Mouse (Mus musculus): ENCODE data around the gene Apoc1. TPM values are rescaled to one million over a fixed set of nuclear protein-coding genes. Genes with fewer than 3 reads are reported as not detected.
A peak's percentile ranks its signal among the peaks of the same experiment; 100 is the strongest.

Gene Apoc1
- total RNA-seq (2014; rRNA removed): 1.5 and 2.3 TPM in 2 replicates
- 13.9 and 14.2 TPM in 2 replicates for polyA plus RNA-seq (2015; fragmentation: Nextera tagmentation; extraction: Ambion mirVana)

DNA sequence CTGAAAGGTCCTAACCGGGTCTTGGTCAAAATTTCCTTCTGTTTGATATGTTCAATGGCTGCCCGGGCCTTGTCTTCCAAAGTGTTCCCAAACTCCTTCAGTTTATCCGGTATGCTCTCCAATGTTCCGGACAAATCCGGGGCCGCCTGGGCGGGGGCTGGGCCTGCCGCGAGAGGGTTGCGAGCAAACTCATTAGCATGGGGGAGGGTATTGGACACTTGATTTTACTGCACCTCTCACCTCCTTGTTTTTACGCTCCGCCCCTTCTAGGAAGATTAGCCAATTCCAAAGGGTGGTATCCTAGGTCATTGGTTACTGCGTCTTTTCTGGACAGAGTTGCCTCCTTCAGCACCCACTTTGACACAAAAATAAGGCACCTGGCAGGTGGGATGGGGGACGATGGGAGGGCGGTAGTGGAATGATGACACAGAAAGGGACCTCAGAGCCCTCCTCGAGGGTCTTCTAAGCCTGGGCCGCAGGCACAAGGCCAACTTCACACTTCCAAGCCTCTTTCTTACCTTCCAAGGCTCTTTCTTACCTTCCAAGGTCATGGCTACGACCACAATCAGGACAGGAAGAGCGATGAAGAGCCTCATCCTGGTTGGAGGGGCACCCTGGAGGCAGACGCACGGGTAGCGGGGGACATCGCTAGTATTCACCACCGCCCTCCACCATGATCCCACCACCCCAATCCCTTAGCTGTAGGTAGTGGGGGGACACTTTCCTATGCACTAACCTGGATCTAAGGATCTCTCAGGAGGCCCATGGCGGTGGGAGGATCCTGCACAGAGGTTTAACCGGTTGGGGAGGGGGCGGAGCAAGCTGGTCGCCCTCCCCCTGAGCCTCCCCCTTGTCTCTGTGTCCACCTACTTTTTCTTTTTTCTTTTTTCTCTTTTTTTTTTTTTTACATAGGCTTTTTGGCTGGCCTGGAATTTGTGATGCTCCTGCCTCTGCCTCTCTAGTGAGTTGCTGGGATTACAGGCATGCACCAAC lies at the start of gene Apoc1:
Gene Apoc1, minus strand, starts transcription at position 788 of the 993 bp plus-strand sequence.
- H3K36me3 ChIP-seq (ENCODE audit: insufficient read depth, low read length): no peaks in the 10 kb centered on the region
- no peaks in the 10 kb centered on the region for H3K27me3 ChIP-seq (ENCODE audit: insufficient read depth, low read length)
- no peak within 1 kb of the TSS for H3K4me2 ChIP-seq (ENCODE audit: low read depth, low read length)
- H3K4me1 ChIP-seq (ENCODE audit: insufficient read depth, low read length): no peaks in the 10 kb centered on the region
- no peaks in the 10 kb centered on the region for H3K9me3 ChIP-seq (ENCODE audit: low read length)
- no peak within 1 kb of the TSS for H3K4me3 ChIP-seq (ENCODE audit: low read length)
- H3K27ac ChIP-seq: peak within 1 kb of the TSS; percentile 76
- H3K9ac ChIP-seq (replicated peaks; ENCODE audit: low read length): no peak within 1 kb of the TSS; the same call in 1 of the 2 replicates
- WGBS: 50% methylated on average over 28 of the region's 28 CpGs
- ATAC-seq (no peak), DNase-seq (ENCODE audit: low spot score) (no peak)
- no peak for TF ChIP-seq CTCF (IDR thresholded peaks at IDR 0.05; ENCODE audit: low read depth)

DNA sequence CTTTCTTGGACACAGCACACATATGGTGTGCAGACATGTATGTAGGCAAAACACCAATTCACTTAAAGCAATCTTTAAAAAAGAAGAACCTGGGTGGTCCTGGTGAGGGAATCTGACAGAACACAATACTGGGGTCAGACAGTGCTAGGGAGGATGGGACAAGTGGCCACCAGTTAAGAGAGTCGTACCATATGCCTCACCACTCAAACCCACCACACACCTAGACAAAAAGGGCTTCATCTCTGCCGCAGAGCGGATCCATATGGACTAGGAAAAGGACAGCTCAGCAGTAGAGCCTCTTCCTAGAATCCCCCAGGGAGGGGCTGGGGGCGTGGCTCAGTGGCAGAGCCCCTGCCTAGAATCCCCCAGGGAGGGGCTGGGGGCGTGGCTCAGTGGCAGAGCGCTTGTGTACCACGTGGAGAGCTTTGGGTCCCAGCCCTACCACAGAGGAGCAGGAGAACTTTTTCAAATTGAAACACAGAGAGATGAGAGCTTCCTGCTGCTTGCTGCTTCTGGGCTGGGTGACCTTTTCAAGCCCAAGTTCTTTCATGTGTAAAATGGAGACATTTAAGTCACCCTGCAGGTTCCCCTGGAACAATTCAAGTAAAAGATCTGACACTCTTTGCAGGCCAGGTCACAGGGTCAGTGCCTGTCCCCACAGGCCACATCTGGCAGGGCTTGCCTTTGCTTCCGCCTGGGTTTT lies 49.0 kb upstream of the Apoc1 start:
- Histone ChIP-seq H3K27ac (no peak overlapping the region), H3K9me3 (ENCODE audit: low read length) (no peaks in the 10 kb centered on the region), H3K27me3 (ENCODE audit: insufficient read depth, low read length) (no peaks in the 10 kb centered on the region), H3K4me2 (ENCODE audit: low read depth, low read length) (no peak overlapping the region), H3K36me3 (ENCODE audit: insufficient read depth, low read length) (peaks cover 14% of the 10 kb centered on the region; the same call in 1 of the 2 replicates), H3K4me1 (ENCODE audit: insufficient read depth, low read length) (0 out of 2 replicates have a peak, but pooled peaks cover 2% of the 10 kb centered on the region), H3K4me3 (ENCODE audit: low read length) (no peak overlapping the region), H3K9ac (replicated peaks; ENCODE audit: low read length) (no peak overlapping the region)
- DNase-seq (ENCODE audit: low spot score) (no peak), ATAC-seq (no peak)
- WGBS: 13% methylated on average over 8 of the region's 8 CpGs
- no peak for TF ChIP-seq CTCF (IDR thresholded peaks at IDR 0.05; ENCODE audit: low read depth)

DNA sequence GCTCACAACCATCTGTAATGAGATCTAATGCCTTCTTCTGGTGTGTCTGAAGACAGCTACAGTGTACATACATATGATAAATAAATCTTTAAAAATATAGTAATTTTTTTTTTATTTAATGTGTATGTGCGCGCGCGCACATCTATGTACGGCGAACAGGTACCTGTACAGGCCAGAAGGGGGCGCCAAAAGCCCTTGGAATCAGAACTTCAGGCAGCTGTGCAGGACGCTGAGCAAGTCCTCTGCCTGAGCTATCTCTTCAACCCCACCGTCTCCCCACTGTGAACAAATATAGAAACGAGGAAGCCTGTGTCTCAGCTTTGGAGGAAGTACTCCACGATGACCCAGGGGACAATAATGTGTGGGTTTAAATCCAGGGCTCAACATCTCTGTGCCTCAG lies 47.8 kb upstream of the Apoc1 start:
- 93% methylated on average over 11 of the region's 11 CpGs for WGBS
- H3K4me3 ChIP-seq (ENCODE audit: low read length): no peak overlapping the region
- ATAC-seq (no peak), DNase-seq (ENCODE audit: low spot score) (no peak)
- peak; percentile 25 for TF ChIP-seq CTCF (IDR thresholded peaks at IDR 0.05; ENCODE audit: low read depth)
- H3K9ac ChIP-seq (replicated peaks; ENCODE audit: low read length): no peak overlapping the region
- no peak overlapping the region for H3K27ac ChIP-seq
- no peaks in the 10 kb centered on the region for H3K27me3 ChIP-seq (ENCODE audit: insufficient read depth, low read length)
- H3K36me3 ChIP-seq (ENCODE audit: insufficient read depth, low read length): peaks cover 17% of the 10 kb centered on the region; the same call in 1 of the 2 replicates
- no peaks in the 10 kb centered on the region for H3K9me3 ChIP-seq (ENCODE audit: low read length)
- no peak overlapping the region for H3K4me2 ChIP-seq (ENCODE audit: low read depth, low read length)
- H3K4me1 ChIP-seq (ENCODE audit: insufficient read depth, low read length): no peaks in the 10 kb centered on the region

DNA sequence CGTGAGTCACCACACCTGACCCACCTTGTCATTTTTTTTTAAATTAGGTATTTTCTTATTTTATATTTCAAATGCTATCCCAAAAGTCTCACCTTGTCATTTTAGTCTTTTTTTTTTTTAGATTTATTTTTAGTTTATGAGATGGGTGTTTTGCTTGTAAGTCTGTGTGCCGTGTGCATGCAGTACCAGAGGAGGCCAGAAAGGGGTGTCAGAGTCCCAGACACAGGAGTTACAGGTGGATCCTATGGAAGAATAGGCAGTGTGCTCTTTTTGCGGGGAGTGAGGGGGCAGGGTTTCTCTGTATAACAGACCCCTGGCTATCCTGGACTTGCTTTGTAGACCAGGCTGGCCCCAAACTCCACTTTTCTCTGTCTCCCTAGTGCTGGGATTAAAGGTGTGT lies 46.3 kb upstream of the Apoc1 start:
- H3K4me1 ChIP-seq (ENCODE audit: insufficient read depth, low read length): no peaks in the 10 kb centered on the region
- no peaks in the 10 kb centered on the region for H3K9me3 ChIP-seq (ENCODE audit: low read length)
- WGBS: 90% methylated on average over 3 of the region's 3 CpGs
- DNase-seq (ENCODE audit: low spot score): no peak
- no peaks in the 10 kb centered on the region for H3K27me3 ChIP-seq (ENCODE audit: insufficient read depth, low read length)
- TF ChIP-seq CTCF (IDR thresholded peaks at IDR 0.05; ENCODE audit: low read depth): peak; percentile 50
- peaks cover 23% of the 10 kb centered on the region; the same call in 1 of the 2 replicates for H3K36me3 ChIP-seq (ENCODE audit: insufficient read depth, low read length)
- no peak for ATAC-seq
- no peak overlapping the region for H3K27ac ChIP-seq
- H3K9ac ChIP-seq (replicated peaks; ENCODE audit: low read length): no peak overlapping the region
- H3K4me3 ChIP-seq (ENCODE audit: low read length): no peak overlapping the region
- H3K4me2 ChIP-seq (ENCODE audit: low read depth, low read length): no peak overlapping the region

DNA sequence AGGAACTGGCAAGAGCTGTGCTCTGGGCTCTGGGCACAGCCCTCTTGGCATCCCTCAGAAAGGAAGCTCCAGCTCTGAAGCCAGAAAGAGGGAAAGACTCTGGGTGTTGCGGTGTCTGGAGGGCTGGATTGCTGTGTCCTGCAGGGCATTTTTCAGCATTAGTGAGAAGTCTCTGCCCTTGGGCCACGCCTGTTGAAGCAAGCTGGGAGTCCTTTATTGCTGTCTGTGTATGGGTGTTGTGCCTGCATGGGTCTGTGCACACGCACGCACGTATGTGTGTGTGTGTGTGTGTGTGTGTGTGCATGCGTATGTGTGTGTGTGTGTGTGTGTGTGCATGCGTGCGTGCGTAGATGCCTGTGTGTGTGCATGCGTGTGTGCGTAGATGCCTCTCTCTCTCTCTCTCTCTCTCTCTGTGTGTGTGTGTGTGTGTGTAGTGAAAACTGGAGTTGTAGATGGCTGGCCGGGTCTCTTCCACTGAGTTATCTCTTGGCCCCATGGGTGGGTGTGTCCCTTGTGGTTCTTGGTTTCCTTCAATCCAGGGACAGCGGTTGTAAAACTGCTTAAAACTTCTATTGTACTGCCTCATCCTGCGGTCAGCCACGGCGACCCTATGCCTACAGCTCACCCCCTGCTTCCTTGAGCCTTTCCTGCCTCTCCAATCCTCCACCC lies 44.1 kb upstream of the Apoc1 start:
- Histone ChIP-seq H3K4me1 (ENCODE audit: insufficient read depth, low read length) (no peaks in the 10 kb centered on the region), H3K36me3 (ENCODE audit: insufficient read depth, low read length) (peaks cover 33% of the 10 kb centered on the region), H3K4me2 (ENCODE audit: low read depth, low read length) (no peak overlapping the region), H3K9me3 (ENCODE audit: low read length) (no peaks in the 10 kb centered on the region), H3K4me3 (ENCODE audit: low read length) (no peak overlapping the region), H3K27ac (no peak overlapping the region), H3K9ac (replicated peaks; ENCODE audit: low read length) (no peak overlapping the region), H3K27me3 (ENCODE audit: insufficient read depth, low read length) (no peaks in the 10 kb centered on the region)
- 92% methylated on average over 15 of the region's 16 CpGs for WGBS
- no peak for ATAC-seq
- DNase-seq (ENCODE audit: low spot score): no peak
- TF ChIP-seq CTCF (IDR thresholded peaks at IDR 0.05; ENCODE audit: low read depth): no peak

DNA sequence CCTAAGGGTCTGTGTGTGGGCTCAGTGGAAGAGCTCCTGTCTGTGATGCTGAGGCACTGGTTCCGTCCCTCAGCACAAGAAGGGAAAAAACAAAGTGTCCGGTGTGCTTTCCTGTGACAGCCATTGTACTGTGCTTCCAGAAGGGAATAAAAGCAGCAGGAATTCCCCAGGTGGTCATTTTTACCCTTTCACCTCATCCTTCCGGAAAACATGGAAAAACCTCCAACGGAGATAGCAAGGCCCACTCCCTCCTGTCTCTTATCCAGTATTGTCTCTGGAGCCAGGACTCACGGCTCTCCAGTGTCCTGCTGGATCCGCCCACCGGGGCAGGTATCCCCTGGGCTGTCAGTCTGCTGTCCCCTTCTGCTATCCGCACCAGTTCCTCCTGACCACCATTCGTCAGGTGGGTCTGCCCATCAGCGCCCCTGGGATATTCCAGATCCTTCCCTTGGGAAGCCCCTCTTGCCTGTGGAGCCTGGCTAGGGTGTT lies 41.8 kb upstream of the Apoc1 start:
- H3K36me3 ChIP-seq (ENCODE audit: insufficient read depth, low read length): peaks cover 51% of the 10 kb centered on the region
- 0 out of 2 replicates have a peak overlapping the region, but pooled peaks have one; percentile 21 for H3K9ac ChIP-seq (replicated peaks; ENCODE audit: low read length)
- no peak overlapping the region for H3K4me2 ChIP-seq (ENCODE audit: low read depth, low read length)
- DNase-seq (ENCODE audit: low spot score) (no peak), ATAC-seq (no peak)
- H3K9me3 ChIP-seq (ENCODE audit: low read length): no peaks in the 10 kb centered on the region
- no peaks in the 10 kb centered on the region for H3K27me3 ChIP-seq (ENCODE audit: insufficient read depth, low read length)
- H3K4me3 ChIP-seq (ENCODE audit: low read length): no peak overlapping the region
- 86% methylated on average over 10 of the region's 10 CpGs for WGBS
- no peaks in the 10 kb centered on the region for H3K4me1 ChIP-seq (ENCODE audit: insufficient read depth, low read length)
- no peak for TF ChIP-seq CTCF (IDR thresholded peaks at IDR 0.05; ENCODE audit: low read depth)
- no peak overlapping the region for H3K27ac ChIP-seq
